Mouse (Mus musculus): ENCODE measurements around the gene Ifnar2.
A peak's percentile ranks its signal among the peaks of the same experiment; 100 is the strongest.

Gene Ifnar2

GRCm38 (mm10) chr16:91372577-91373472 lies at the start of gene Ifnar2:
Ifnar2 (plus strand) TSS chr16:91372783.
- no peak for DNase-seq (ENCODE audit: low spot score)

GRCm38 (mm10) chr16:91327605-91328004 lies 45.0 kb upstream of the Ifnar2 start:
- no peak for DNase-seq (ENCODE audit: low spot score)

- no peak for DNase-seq (ENCODE audit: low spot score)
Observed at GRCm38 (mm10) chr16:91328922-91329321, 43.7 kb upstream of the Ifnar2 start.

DNA sequence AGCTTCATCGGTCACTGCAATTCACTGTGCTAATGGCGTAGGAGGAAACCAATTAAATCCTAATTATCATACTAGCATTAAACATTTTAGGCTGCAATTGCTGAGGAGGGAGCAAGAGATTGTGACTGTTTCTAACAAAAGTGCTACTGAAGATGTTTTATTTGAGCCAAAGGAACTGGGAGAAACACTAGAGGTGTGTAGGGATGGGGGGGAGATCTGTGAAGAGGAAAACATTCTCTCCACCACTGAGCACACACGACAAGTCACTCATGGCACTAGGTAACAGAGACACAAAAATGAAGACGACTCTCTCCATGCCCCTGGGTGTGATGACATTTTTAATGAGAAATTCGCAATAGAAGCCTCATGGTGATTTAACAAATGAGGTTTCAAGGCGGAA lies 42.1 kb upstream of the Ifnar2 start:
- no peak for DNase-seq (ENCODE audit: low spot score)

DNA sequence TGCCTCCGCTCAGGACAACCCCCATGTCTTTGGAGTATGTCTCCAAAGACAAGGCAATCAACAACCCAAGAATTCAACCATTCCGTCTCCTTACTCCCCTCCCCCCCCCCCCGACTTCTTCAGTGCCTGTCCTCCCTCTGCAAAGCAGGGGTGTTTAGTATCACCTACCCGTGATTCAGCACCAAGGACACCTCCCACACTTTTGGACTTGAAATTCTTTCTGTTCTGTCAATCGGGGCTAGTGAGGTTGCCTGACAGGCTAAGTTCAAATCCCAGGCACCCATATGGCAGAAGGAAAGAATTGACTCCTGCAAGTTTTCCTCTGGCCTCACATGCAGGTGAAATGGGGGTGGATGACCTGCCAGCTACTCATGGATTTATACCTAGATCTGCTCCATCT lies 41.4 kb upstream of the Ifnar2 start:
- no peak for DNase-seq (ENCODE audit: low spot score)

GRCm38 (mm10) chr16:91332880-91333279 lies 39.7 kb upstream of the Ifnar2 start:
- no peak for DNase-seq (ENCODE audit: low spot score)

GRCm38 (mm10) chr16:91334190-91334893 lies 38.2 kb upstream of the Ifnar2 start:
- DNase-seq (ENCODE audit: low spot score) = no peak

- no peak for DNase-seq (ENCODE audit: low spot score)
Observed at GRCm38 (mm10) chr16:91336753-91337152, 35.8 kb upstream of the Ifnar2 start.

- DNase-seq (ENCODE audit: low spot score) = no peak
Observed at GRCm38 (mm10) chr16:91337480-91337879, 35.1 kb upstream of the Ifnar2 start.

GRCm38 (mm10) chr16:91346491-91346890 lies 26.1 kb upstream of the Ifnar2 start:
- no peak for DNase-seq (ENCODE audit: low spot score)

DNA sequence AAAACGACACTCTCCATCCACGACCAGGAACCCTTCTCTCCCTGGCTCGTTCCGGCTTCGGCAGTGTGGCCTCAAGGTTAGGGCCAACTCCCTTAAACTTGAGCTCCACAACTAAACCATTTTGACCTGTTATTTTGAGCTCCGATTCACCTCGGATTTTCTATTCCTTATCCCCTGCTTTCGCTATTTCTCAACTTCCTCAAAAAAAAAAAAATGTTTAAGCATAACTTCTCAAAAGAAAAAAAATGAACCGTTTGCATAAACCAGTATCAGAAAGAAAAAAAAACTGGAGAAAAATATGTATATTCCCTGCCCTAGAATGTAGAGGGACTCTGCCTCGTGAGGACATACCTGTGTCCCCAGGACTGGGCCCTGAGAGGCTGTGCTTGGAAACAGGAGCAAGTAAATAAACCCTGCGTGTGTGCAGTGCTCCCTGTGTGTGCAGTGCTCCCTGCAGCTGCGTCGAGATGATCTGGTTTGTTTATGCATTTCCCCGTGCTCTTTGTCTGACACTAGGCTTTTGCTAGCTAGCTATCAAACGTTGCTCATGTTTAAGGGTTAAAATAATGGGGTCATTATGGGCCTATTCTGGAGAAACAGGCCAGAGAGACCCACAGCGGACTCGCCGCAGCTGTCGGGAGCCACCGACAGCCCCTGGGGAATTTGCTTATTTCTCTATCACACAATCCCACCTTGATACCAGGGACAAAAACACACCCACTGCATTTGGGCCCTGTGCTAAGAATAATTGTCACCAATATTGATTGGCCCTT lies 24.9 kb upstream of the Ifnar2 start:
- no peak for DNase-seq (ENCODE audit: low spot score)

DNA sequence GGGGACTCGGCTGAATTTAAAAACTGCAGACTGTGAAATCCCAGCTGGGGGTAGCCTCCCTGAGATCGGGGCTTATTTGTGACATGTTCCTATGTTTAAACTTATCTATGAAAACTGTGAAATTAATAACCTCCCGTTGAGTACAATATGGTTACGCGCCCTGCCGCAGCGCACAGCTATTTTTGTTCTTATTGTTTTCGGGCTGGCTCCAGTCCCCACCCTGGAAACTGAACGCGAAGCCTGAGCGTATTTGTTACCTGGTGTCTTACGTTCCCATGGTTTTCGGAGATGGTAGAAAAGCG lies 24.4 kb upstream of the Ifnar2 start:
- no peak for DNase-seq (ENCODE audit: low spot score)

- no peak for DNase-seq (ENCODE audit: low spot score)
Observed at GRCm38 (mm10) chr16:91348588-91349330, 23.8 kb upstream of the Ifnar2 start.

DNA sequence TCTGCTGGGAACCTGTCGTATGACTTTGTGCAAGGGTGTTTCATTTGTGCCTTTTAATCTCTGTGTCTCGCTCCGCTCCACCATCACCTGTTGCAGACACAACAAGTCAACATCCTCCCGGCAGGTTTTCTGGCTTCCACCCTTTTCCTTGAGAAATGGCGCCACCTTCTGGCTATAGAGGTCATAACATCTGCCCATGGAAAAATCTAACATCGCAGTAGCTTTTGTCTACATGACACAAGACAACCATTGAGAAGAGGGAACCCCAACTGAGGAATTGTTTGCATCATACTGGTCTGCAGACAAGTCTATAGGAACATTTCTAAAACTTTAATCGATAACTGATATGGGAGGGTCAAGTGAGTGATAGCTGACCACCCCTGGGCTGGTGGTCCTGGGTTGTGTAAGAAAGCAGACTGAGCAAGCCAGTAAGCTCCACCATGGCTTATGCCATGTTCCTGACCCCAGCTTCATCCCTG lies 20.5 kb upstream of the Ifnar2 start:
- peak; percentile 72 for DNase-seq (ENCODE audit: low spot score)

DNA sequence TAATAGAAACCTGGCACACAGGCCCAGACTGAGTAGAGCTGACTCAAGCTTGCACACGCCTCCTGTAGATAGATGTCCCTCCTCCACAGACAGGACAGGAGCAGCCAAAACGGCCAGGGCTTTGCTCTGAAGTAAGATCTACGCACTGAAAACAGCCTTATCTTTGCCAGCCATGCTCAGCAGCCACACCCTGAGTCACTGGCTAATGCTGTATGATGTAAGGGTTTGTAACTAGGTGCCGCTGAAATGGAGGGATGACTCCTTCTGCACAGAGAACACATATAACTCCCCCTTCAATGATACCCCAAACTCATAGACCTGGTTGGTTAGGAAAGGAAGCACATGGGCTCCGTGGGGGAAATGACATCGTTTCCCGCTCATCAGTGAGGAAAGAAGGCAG lies 19.8 kb upstream of the Ifnar2 start:
- DNase-seq (ENCODE audit: low spot score) = no peak

DNA sequence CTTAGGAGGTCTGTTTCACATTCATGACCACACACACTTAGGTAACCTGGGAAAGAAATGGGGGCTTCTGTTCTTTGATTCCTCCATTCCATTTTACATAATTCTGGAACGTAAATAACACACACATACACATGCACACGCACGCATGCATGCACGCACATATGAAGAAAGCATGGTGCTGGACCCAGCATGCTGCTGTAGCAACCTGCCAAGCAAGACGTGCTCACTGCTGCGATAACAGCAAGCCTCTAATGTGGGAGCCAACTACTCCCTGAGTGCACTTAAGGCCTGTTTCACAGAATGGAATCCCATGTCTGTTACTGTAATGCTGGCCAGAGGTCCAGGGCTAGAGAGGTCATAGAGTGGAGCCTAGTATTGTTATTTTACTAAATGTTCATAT lies 19.4 kb upstream of the Ifnar2 start:
- DNase-seq (ENCODE audit: low spot score) = no peak

- no peak for DNase-seq (ENCODE audit: low spot score)
Observed at GRCm38 (mm10) chr16:91353638-91354037, 18.9 kb upstream of the Ifnar2 start.

GRCm38 (mm10) chr16:91354599-91354998 lies 18.0 kb upstream of the Ifnar2 start:
- no peak for DNase-seq (ENCODE audit: low spot score)

DNA sequence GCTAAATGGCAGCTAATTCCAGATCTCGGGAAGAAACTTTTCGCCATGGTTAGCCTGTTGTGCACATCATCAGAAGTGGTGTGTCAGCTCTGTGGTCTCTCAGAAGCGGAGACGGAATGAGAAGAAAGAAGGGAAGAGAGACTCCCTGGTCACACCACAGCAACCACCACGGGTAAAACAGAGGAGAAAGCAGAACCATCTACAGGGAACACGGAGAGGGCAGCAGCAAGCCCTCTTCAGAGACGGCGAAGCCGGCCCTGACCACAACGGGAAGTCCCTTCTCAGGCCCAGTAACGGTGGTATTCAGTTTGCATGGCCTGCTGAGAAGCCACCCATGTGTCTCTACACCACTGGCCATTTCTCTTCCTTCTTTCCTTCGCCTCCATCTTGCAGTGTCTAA lies 17.4 kb upstream of the Ifnar2 start:
- DNase-seq (ENCODE audit: low spot score) = no peak

DNA sequence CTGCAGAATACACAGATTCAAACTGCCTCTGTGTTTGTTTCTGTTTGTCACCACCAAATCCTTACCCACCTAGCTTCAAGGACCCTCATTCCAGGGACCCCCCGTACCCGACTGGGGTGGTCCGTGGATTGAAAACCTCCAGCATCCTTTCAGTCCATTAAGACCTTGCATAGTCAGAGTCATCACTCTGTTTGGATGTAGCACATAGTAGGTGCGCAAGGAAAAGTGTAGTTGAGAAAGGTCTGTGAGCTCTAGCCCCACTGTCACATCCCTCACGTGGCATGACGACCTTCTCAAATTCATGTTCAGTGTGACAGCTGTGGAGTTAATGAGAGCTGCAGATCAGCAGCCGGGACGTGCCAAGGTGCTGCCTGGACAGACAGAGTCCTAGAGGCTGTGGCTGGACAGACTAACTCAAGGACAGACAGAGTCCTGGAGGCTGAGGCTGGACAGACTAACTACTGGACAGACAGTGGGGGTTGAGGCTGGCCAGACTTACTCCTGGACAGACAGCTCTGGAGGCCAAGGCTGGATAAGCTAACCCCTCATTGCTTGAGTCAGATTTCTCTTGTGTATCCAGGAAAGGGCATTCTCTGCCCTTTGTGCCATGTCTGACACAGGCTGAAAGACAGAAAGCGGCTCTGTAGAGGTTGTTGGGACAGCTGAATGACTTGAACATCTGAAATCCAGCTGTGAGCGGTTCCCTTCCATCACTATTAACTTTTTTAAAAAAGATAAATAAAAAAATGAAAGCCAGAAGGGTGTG lies 15.6 kb upstream of the Ifnar2 start:
- no peak for DNase-seq (ENCODE audit: low spot score)

- no peak for DNase-seq (ENCODE audit: low spot score)
Observed at GRCm38 (mm10) chr16:91357526-91357900, 15.1 kb upstream of the Ifnar2 start.

Data from layer of hippocampus, adult 9-10 months (tissue).